Mouse (Mus musculus) layer of hippocampus, adult 18-20 months (tissue): Measurements from ENCODE around the gene Spns2. TPM values are rescaled to one million over a fixed set of nuclear protein-coding genes. Genes with fewer than 3 reads are reported as not detected.

Source experiments
- DNase-seq, 2 experiments: peaks; one replicate each; pipeline ENCODE4 v3.0.0; 2022; ENCODE audit warnings: low spot score in 2 of 2
- long read RNA-seq: library from polyadenylated mRNA; stranded (forward); transcript quantifications from one replicate; pipeline ENCODE4 v2.0.0, GENCODE M21; 2021
- total RNA-seq, 2 experiments: library from RNA; stranded (reverse); gene quantifications; 2 replicates each; pipeline ENCODE4 v1.2.3; 2021

Gene Spns2
- total RNA-seq, result 100 to 1,000 TPM in 1 of 2 experiments, 10 to 100 TPM in 1; 95.6 to 103 TPM
- long read RNA-seq, transcript Spns2-201 (13 exons, 3,241 nt), result major isoform, 25 of 97 reads
- long read RNA-seq, partial matches to known transcripts, result 12 of 97 reads
- long read RNA-seq, other reads (novel, unspliced or antisense), result 60 of 97 reads

GRCm38 (mm10) chr11:72489881-72490301 is at the start of gene Spns2:
Spns2 (minus strand) TSS chr11:72489904.
- DNase-seq, result peak; percentile 92 to 97

GRCm38 (mm10) chr11:72538811-72539210 is 49.1 kb upstream of the Spns2 start:
- DNase-seq, result no peak

GRCm38 (mm10) chr11:72538037-72538755 is 48.5 kb upstream of the Spns2 start:
- DNase-seq, result no peak

- no peak for DNase-seq
Observed at GRCm38 (mm10) chr11:72537503-72537902, 47.8 kb upstream of the Spns2 start.

- no peak for DNase-seq
Observed at GRCm38 (mm10) chr11:72535519-72535918, 45.8 kb upstream of the Spns2 start.

GRCm38 (mm10) chr11:72532890-72533289 is 43.2 kb upstream of the Spns2 start:
- DNase-seq, result no peak

GRCm38 (mm10) chr11:72531632-72532031 is 41.9 kb upstream of the Spns2 start:
- peak in 1 of 2 experiments; percentile 59 for DNase-seq

GRCm38 (mm10) chr11:72531144-72531543 is 41.4 kb upstream of the Spns2 start:
- DNase-seq, result no peak

GRCm38 (mm10) chr11:72526190-72526589 is 36.5 kb upstream of the Spns2 start:
- peak in 1 of 2 experiments; percentile 58 for DNase-seq

GRCm38 (mm10) chr11:72523711-72524110 is 34.0 kb upstream of the Spns2 start:
- DNase-seq, result no peak

GRCm38 (mm10) chr11:72522616-72523041 is 32.9 kb upstream of the Spns2 start:
- DNase-seq, result peak in 1 of 2 experiments; percentile 68

GRCm38 (mm10) chr11:72521598-72522541 is 32.2 kb upstream of the Spns2 start:
- DNase-seq, result no peak

- no peak for DNase-seq
Observed at GRCm38 (mm10) chr11:72519895-72520294, 30.2 kb upstream of the Spns2 start.

- DNase-seq, result no peak
Observed at GRCm38 (mm10) chr11:72519189-72519588, 29.5 kb upstream of the Spns2 start.

GRCm38 (mm10) chr11:72518449-72518848 is 28.7 kb upstream of the Spns2 start:
- no peak for DNase-seq

- no peak for DNase-seq
Observed at GRCm38 (mm10) chr11:72514967-72515366, 25.3 kb upstream of the Spns2 start.

GRCm38 (mm10) chr11:72508651-72509050 is 18.9 kb upstream of the Spns2 start:
- DNase-seq, result no peak

GRCm38 (mm10) chr11:72507651-72508050 is 17.9 kb upstream of the Spns2 start:
- DNase-seq, result no peak

GRCm38 (mm10) chr11:72504016-72504797 is 14.5 kb upstream of the Spns2 start:
- DNase-seq, result no peak

GRCm38 (mm10) chr11:72503501-72503921 is 13.8 kb upstream of the Spns2 start:
- DNase-seq, result no peak

GRCm38 (mm10) chr11:72502236-72502635 is 12.5 kb upstream of the Spns2 start:
- DNase-seq, result no peak
